9 mouse cellular contexts compared by ENCODE assay signal in genomic region chr4:49321903-49322635, GRCm38 (mm10).
DNase-seq lines count a peak whose midpoint lies in the region; ATAC-seq and TF ChIP-seq lines count a peak whose summit lies in the region.
"Had no signal": no experiment of that assay in that cellular context is flagged by ENCODE, and none has a peak within 500 bp of the region (broad histone marks: within the 10 kb centered on the region; RNA-seq: fewer than 3 reads in every experiment).

No protein-coding gene starts in this region.

- H3K4me2 ChIP-seq in forebrain, postnatal 0 days (ENCODE audit: low read depth): no peak overlapping the region
- H3K4me2 ChIP-seq in neural tube, embryonic 15.5 days: no peak overlapping the region
- H3K4me2 ChIP-seq: limb, embryonic 13.5 days had no signal

- H3K9ac ChIP-seq in forebrain, postnatal 0 days: no peak overlapping the region
- H3K9ac ChIP-seq in neural tube, embryonic 15.5 days (replicated peaks): no peak overlapping the region
- H3K9ac ChIP-seq: limb, embryonic 13.5 days had no signal

- POLR2A ChIA-PET in Patski (lab: Charles Lee): no interaction called here

- peak; percentile 2 to 17 for DNase-seq in heart, postnatal 10 days
- DNase-seq in heart, adult 11 months: no peak
- DNase-seq in 3134 (ENCODE audit: extremely low read depth, insufficient read length, low spot score) (peak; percentile 9), Patski (ENCODE audit: low read depth, low spot score) (no peak)
- peak; percentile 74 for DNase-seq in forebrain, postnatal 0 days
- no peak for DNase-seq in frontal cortex, postnatal 25 days (ENCODE audit: low spot score in 2 of 2)

- no peaks in the 10 kb centered on the region for H3K27me3 ChIP-seq in Patski
- H3K27me3 ChIP-seq in forebrain, postnatal 0 days (ENCODE audit: insufficient read depth, low read length): no peaks in the 10 kb centered on the region
- H3K27me3 ChIP-seq in neural tube, embryonic 15.5 days (replicated peaks): no peaks in the 10 kb centered on the region
- H3K27me3 ChIP-seq: limb, embryonic 13.5 days had no signal

- no peak overlapping the region for H3K27ac ChIP-seq in forebrain, postnatal 0 days (ENCODE audit: low read depth, low read length)
- H3K27ac ChIP-seq in neural tube, embryonic 15.5 days (replicated peaks): no peak overlapping the region
- H3K27ac ChIP-seq: limb, embryonic 13.5 days had no signal

- H3K4me1 ChIP-seq in forebrain, postnatal 0 days (ENCODE audit: insufficient read depth): no peaks in the 10 kb centered on the region
- H3K4me1 ChIP-seq in neural tube, embryonic 15.5 days: no peaks in the 10 kb centered on the region
- H3K4me1 ChIP-seq: limb, embryonic 13.5 days had no signal

- WGBS in forebrain, postnatal 0 days: 55% methylated on average over 6 of the region's 6 CpGs
- 54% methylated on average over 6 of the region's 6 CpGs for WGBS in neural tube, embryonic 15.5 days

- H3K4me3 ChIP-seq in forebrain, postnatal 0 days (ENCODE audit: low read depth, low read length): no peak overlapping the region
- no peak overlapping the region for H3K4me3 ChIP-seq in neural tube, embryonic 15.5 days (replicated peaks)
- H3K4me3 ChIP-seq: limb, embryonic 13.5 days had no signal

- no peak for ATAC-seq in Patski
- peak; percentile 72 for ATAC-seq in forebrain, postnatal 0 days
- ATAC-seq in neural tube, embryonic 15.5 days (ENCODE audit: low FRiP score): peak; percentile 76
- ATAC-seq in erythroid progenitor cell, adult 5-6 weeks (replicated peaks; ENCODE audit: low FRiP score, poor library complexity, severe bottlenecking): no peak

- intact Hi-C loops in heart, postnatal 10 days (cut with DNase I): loop anchor here (1.0 to 5.0 kb wide), 3 partner anchors 170 to 631 kb away; no protein-coding TSS in a partner anchor

- in situ Hi-C loops in Patski (cut with MboI; ENCODE audit: low pct_unique_long_range_greater_than_20kb): no loop called here

- no peaks in the 10 kb centered on the region for H3K9me3 ChIP-seq in forebrain, postnatal 0 days (ENCODE audit: low read length)
- no peaks in the 10 kb centered on the region for H3K9me3 ChIP-seq in neural tube, embryonic 15.5 days (replicated peaks)
- H3K9me3 ChIP-seq: limb, embryonic 13.5 days had no signal

- H3K36me3 ChIP-seq in forebrain, postnatal 0 days (ENCODE audit: insufficient read depth): 0 out of 2 replicates have a peak, but pooled peaks cover 4% of the 10 kb centered on the region
- H3K36me3 ChIP-seq in neural tube, embryonic 15.5 days: peaks cover 8% of the 10 kb centered on the region
- H3K36me3 ChIP-seq: limb, embryonic 13.5 days had no signal

- CTCF ChIA-PET in Patski (lab: Charles Lee): interaction anchor here (1.2 kb wide), 2 partner anchors 543 to 630 kb away, joined by 3 to 5 read pairs; no protein-coding TSS in a partner anchor

- peak; percentile 56 for TF ChIP-seq CTCF in Patski (IDR thresholded peaks at IDR 0.05)
- peak; percentile 88 for TF ChIP-seq CTCF in forebrain, postnatal 0 days (IDR thresholded peaks at IDR 0.05; ENCODE audit: low read depth)

Comparison
In these comparisons a context has a peak if more than half of its experiments do, and no peak if none do; other contexts are left out.
1. DNase-seq: peak in heart, postnatal 10 days (2 of 2), 3134 (single experiment) and forebrain, postnatal 0 days (single experiment); none in heart, adult 11 months (single experiment), Patski (single experiment) and frontal cortex, postnatal 25 days (0 of 2).
2. ATAC-seq: peak in forebrain, postnatal 0 days (single experiment) and neural tube, embryonic 15.5 days (single experiment); none in Patski (single experiment) and erythroid progenitor cell, adult 5-6 weeks (single experiment).